Mouse (Mus musculus): ENCODE results near the gene Adap2. TPM values are rescaled to one million over a fixed set of nuclear protein-coding genes. Genes with fewer than 3 reads are reported as not detected.

Gene Adap2
- polyA plus RNA-seq, 1 experiment = 0.05 TPM

GRCm38 (mm10) chr11:80210321-80210720 lies 56.4 kb downstream of the Adap2 start:
- peaks cover 57% of the 10 kb centered on the region for H3K79me2 ChIP-seq (ENCODE audit: control insufficient read depth, insufficient read depth)
- H3K36me3 ChIP-seq (ENCODE audit: control insufficient read depth, insufficient read depth) = no peaks in the 10 kb centered on the region
- peak overlapping the region; percentile 86 for H3K4me2 ChIP-seq (ENCODE audit: low read depth)
- no peaks in the 10 kb centered on the region for H3K27me3 ChIP-seq (ENCODE audit: control insufficient read depth, insufficient read depth, insufficient read length)
- TF ChIP-seq USF1 (IDR thresholded peaks at IDR 0.05; ENCODE audit: low read depth) (no peak), POLR2A (IDR thresholded peaks at IDR 0.05; ENCODE audit: insufficient read length, low read depth) (no peak), TCF3 (IDR thresholded peaks at IDR 0.05; ENCODE audit: insufficient read length, low read depth) (no peak), MAX (IDR thresholded peaks at IDR 0.05; ENCODE audit: low read depth) (no peak), E2F4 (IDR thresholded peaks at IDR 0.05; ENCODE audit: insufficient read depth) (no peak)
- no peak overlapping the region for H3ac ChIP-seq (ENCODE audit: control insufficient read depth, insufficient read length)
- H3K4me3 ChIP-seq = peak overlapping the region; percentile 80

GRCm38 (mm10) chr11:80212282-80212681 lies 58.4 kb downstream of the Adap2 start:
- TF ChIP-seq REST (IDR thresholded peaks at IDR 0.05; ENCODE audit: insufficient read depth, insufficient read length) (no peak), CEBPB (IDR thresholded peaks at IDR 0.05; ENCODE audit: insufficient read depth, poor library complexity, severe bottlenecking) (no peak), USF1 (IDR thresholded peaks at IDR 0.05; ENCODE audit: low read depth) (no peak)

GRCm38 (mm10) chr11:80215291-80215690 lies 61.4 kb downstream of the Adap2 start:
- Histone ChIP-seq H3ac (ENCODE audit: control insufficient read depth, insufficient read length) (no peak overlapping the region), H3K79me2 (ENCODE audit: control insufficient read depth, insufficient read depth) (peaks cover 98% of the 10 kb centered on the region), H3K4me2 (ENCODE audit: low read depth) (no peak overlapping the region), H3K4me3 (no peak overlapping the region), H3K36me3 (ENCODE audit: control insufficient read depth, insufficient read depth) (peaks cover 5% of the 10 kb centered on the region), H3K27me3 (ENCODE audit: control insufficient read depth, insufficient read depth, insufficient read length) (no peaks in the 10 kb centered on the region)
- TF ChIP-seq POLR2A (IDR thresholded peaks at IDR 0.05; ENCODE audit: insufficient read length, low read depth) = no peak
- TF ChIP-seq REST (IDR thresholded peaks at IDR 0.05; ENCODE audit: insufficient read depth, insufficient read length) = no peak
- no peak for TF ChIP-seq USF1 (IDR thresholded peaks at IDR 0.05; ENCODE audit: low read depth)

More at GRCm38 (mm10) chr11:80212282-80212681, 58.4 kb downstream of the Adap2 start:
- Histone ChIP-seq H3ac (ENCODE audit: control insufficient read depth, insufficient read length) (no peak overlapping the region), H3K4me3 (no peak overlapping the region), H3K79me2 (ENCODE audit: control insufficient read depth, insufficient read depth) (peaks cover 76% of the 10 kb centered on the region), H3K4me2 (ENCODE audit: low read depth) (no peak overlapping the region), H3K27me3 (ENCODE audit: control insufficient read depth, insufficient read depth, insufficient read length) (no peaks in the 10 kb centered on the region), H3K36me3 (ENCODE audit: control insufficient read depth, insufficient read depth) (peaks cover 5% of the 10 kb centered on the region)

GRCm38 (mm10) chr11:80218657-80219293 lies 64.9 kb downstream of the Adap2 start:
- H3K79me2 ChIP-seq (ENCODE audit: control insufficient read depth, insufficient read depth) = peaks cover 69% of the 10 kb centered on the region
- no peak for TF ChIP-seq MYOD1 (IDR thresholded peaks at IDR 0.05; ENCODE audit: control insufficient read depth in 1 of 3, insufficient read length in 2 of 3, low read depth in 2 of 3)
- no peak for TF ChIP-seq REST (IDR thresholded peaks at IDR 0.05; ENCODE audit: insufficient read depth, insufficient read length)
- no peak for TF ChIP-seq CEBPB (IDR thresholded peaks at IDR 0.05; ENCODE audit: insufficient read depth, poor library complexity, severe bottlenecking)
- no peak for TF ChIP-seq TCF3 (IDR thresholded peaks at IDR 0.05; ENCODE audit: insufficient read length, low read depth)
- TF ChIP-seq TCF12 (IDR thresholded peaks at IDR 0.05; ENCODE audit: insufficient read depth, poor library complexity, severe bottlenecking) = no peak
- TF ChIP-seq MYOG (IDR thresholded peaks at IDR 0.05; ENCODE audit: control insufficient read depth in 1 of 3, insufficient read depth in 1 of 3, insufficient read length in 2 of 3, low read depth in 2 of 3) = no peak
- no peak for TF ChIP-seq POLR2A (IDR thresholded peaks at IDR 0.05; ENCODE audit: insufficient read length, low read depth)
- TF ChIP-seq POLR2AphosphoS2 (IDR thresholded peaks at IDR 0.05; ENCODE audit: insufficient read length, low read depth) = no peak
- TF ChIP-seq MAX (IDR thresholded peaks at IDR 0.05; ENCODE audit: low read depth) = no peak
- no peak for TF ChIP-seq SRF (IDR thresholded peaks at IDR 0.05; ENCODE audit: control insufficient read depth, insufficient read length, low read depth)
- no peak overlapping the region for H3K4me2 ChIP-seq (ENCODE audit: low read depth)
- H3K27me3 ChIP-seq (ENCODE audit: control insufficient read depth, insufficient read depth, insufficient read length) = no peaks in the 10 kb centered on the region
- H3K4me3 ChIP-seq = no peak overlapping the region
- no peak overlapping the region for H3ac ChIP-seq (ENCODE audit: control insufficient read depth, insufficient read length)
- H3K36me3 ChIP-seq (ENCODE audit: control insufficient read depth, insufficient read depth) = peaks cover 11% of the 10 kb centered on the region

Other genes with a start within 250 kb of the Adap2 start
- gene Utp6, start 191.7 kb upstream of the Adap2 start, polyA plus RNA-seq (2012; fragmentation: generic; extraction: Trizol) = 17.5 TPM
- gene Suz12, start 161.0 kb upstream of the Adap2 start, polyA plus RNA-seq (2012; fragmentation: generic; extraction: Trizol) = 8.3 TPM
- gene Crlf3, start 73.1 kb upstream of the Adap2 start, polyA plus RNA-seq (2012; fragmentation: generic; extraction: Trizol) = 12.6 TPM
- 0.58 TPM for gene Atad5, start 64.7 kb upstream of the Adap2 start, polyA plus RNA-seq (2012; fragmentation: generic; extraction: Trizol)
- gene Tefm, start 11.9 kb upstream of the Adap2 start, polyA plus RNA-seq (2012; fragmentation: generic; extraction: Trizol) = 13.0 TPM
- gene Rnf135, start 29.7 kb downstream of the Adap2 start, polyA plus RNA-seq (2012; fragmentation: generic; extraction: Trizol) = 5.1 TPM
- 24.9 TPM for gene Rhot1, start 54.9 kb downstream of the Adap2 start, polyA plus RNA-seq (2012; fragmentation: generic; extraction: Trizol)
- gene Rhbdl3, start 146.8 kb downstream of the Adap2 start, polyA plus RNA-seq (2012; fragmentation: generic; extraction: Trizol) = 0.17 TPM
- 7.0 TPM for gene 5730455P16Rik, start 223.9 kb downstream of the Adap2 start, polyA plus RNA-seq (2012; fragmentation: generic; extraction: Trizol)
- gene Zfp207, start 229.2 kb downstream of the Adap2 start, polyA plus RNA-seq (2012; fragmentation: generic; extraction: Trizol) = 65.6 TPM